Mouse (Mus musculus): ENCODE results near the gene Popdc2. TPM values are rescaled to one million over a fixed set of nuclear protein-coding genes. Genes with fewer than 3 reads are reported as not detected.

Gene Popdc2
- total RNA-seq, 2 experiments from 2014 or later: 675 to 721 TPM

DNA sequence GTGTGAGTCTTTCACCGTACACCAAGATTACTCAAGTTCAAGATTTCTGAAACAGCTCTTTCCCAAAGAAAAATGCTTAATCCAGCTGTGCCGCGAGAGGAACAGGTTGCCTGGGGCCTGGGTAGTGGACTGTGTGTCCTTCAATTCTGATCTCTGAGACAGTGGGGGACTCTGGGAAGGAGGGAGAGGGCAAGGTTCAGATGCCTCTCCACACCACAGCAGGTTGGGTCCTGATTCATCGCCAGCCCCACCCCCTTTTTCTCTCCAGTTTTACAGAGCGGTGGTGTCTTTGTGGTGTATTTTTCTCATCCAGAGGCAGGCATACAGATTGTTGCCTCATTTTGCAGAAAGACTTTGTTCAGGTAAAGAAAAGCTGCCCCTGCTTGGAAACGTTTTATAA lies 36.3 kb downstream of the Popdc2 start:
- DNase-seq: no peak
- intact Hi-C loops (cut with DNase I): loop anchor here (5.0 kb wide), 1 partner anchor 54 kb away; the partner anchor contains the start of gene Adprh

DNA sequence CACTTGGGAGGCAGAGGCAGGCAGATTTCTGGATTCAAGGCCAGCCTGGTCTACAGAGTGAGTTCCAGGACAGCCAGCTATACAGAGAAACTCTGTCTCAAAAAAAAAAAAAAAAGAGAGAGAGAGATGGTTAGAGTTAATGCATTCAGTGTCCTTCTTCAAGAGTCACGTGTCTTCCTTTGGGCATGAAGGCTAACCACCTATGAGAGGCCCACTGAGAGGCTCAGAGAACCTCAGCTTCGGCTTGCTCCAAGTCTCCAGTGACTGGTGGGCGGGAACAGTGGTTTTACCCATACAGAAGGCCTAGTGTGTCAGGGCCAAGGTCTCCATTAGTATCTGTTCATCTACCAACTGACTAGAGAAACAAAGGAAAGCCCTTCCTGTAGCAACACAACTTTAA lies 37.1 kb downstream of the Popdc2 start:
- DNase-seq: no peak
- intact Hi-C loops (cut with DNase I): loop anchor here (5.0 kb wide), 1 partner anchor 53 kb away; the partner anchor contains the start of gene Adprh

DNA sequence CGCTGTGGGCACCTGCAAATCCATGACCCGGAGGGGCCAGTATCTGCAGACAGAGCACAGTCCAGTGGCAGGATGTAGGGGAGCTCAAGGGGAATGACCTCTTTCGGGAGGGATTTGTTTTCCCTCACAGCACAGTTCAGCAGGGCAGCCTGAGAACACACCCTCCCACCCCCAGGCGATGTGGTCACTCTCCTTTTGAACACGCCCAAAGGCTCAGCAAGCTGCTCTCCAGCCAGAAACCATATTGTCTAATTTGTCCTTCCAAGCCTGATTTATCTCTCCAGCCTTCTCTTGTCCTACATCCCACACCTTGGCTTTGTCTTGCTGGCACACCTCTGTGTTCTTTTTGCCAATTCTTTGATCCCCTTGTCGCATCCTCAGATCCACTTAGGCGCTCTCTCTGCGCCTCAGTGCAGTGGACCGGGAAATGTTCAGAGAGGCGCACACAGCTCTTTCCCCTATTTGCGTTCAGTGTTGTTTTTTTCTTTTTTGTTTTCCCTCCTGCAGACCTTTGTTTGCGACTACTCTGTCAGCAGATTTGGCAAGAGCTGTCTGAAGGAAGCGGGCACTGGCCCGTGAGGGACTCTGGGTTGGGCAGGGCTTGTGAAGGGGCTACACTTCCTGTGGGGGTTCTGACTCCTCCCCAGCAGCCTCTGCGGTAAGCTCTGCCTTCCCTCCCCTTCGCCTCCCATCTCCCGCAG lies 37.7 kb downstream of the Popdc2 start:
- DNase-seq: peak; percentile 64 to 66
- intact Hi-C loops (cut with DNase I): loop anchor here (5.0 kb wide), 1 partner anchor 53 kb away; the partner anchor contains the start of gene Adprh

DNA sequence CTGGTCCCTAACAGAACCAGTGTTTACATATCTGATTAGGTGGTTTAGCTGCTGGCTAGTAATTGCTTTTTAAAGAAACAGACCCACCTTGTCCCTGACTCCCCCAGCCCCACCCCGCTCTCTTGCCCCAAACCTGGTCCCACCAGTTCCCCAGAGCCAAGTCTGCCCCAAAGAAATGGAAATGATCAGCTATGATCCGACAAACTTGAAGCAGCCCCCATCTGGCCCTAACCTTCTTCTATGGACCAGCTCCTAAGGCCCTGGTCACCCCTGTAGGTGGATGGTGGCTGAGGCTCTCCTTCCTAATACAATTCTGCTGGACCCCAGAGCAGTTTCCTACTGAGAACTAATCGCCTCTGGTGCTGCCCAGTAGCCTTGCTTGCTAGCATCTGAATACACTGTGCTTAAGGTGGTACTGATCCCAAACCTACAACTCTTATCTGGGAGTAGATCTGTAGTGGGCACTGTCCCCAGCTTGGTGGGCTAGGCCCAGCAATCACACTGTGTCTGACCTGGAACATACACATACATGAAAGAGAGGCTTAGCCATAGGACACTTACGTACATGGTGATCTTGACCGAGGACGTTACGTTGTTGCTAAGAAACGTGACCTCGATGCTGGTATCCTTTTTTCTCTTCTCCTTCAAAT lies 38.4 kb downstream of the Popdc2 start:
- intact Hi-C loops (cut with DNase I): no loop called here
- DNase-seq: no peak

DNA sequence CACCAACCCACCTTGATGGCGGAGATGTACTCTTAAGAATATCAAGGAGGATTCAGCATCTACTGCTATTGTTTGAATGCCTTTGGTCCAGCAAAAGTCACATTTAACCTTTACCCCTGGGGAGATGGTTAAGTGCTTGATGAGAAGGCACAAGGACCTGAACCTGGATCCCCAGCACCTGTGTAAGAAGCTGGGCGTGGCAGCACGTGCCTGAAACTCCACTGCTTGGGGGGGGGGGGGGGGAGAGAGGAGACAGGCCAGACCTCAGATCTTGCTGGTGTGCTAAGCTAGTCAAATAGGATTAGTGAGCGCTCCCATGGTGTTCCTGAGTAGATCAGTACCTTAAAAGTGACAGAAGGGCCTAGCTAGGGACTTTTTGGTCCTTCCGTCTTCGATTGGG lies 39.5 kb downstream of the Popdc2 start:
- no peak for DNase-seq
- intact Hi-C loops (cut with DNase I): no loop called here

DNA sequence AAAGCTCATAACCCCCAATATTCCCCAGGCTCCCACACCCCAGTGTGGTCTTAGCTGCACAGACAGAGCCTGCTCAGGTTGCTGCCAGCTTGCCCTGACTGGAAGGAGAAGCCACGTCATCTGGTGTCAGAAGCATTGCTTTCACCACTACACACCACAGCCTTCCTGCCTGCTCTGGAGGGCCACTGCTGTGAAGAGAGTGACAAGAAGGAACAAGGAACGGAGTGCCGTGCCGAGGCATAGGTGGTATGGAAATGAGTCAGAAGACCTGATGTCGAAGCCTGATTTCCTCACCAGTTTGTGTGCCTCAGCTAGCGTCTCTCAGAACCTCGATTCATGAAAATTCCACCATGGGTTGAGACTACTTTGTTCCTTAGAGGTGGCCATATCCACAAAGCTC lies 41.6 kb downstream of the Popdc2 start:
- DNase-seq: no peak
- intact Hi-C loops (cut with DNase I): no loop called here

DNA sequence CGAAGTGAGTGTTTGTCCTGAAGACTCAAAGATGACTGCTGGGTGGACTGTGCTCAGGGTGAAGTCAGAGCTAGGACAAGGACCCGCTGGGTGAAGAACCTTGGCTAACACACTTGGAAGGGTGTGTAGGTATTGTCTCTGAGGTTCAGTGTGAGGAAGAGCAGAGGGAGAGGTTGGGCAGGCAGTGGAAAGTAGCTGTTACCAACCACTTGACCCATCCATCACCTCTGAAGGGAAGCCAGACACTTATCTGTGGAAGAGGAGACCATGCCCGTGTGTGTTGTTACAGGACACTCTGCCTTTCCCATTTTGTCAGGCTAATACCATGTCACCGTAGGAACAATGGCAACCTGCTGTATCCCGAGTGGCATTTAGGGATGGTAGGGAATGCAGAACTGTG lies 44.3 kb downstream of the Popdc2 start:
- intact Hi-C loops (cut with DNase I): no loop called here
- DNase-seq: no peak

DNA sequence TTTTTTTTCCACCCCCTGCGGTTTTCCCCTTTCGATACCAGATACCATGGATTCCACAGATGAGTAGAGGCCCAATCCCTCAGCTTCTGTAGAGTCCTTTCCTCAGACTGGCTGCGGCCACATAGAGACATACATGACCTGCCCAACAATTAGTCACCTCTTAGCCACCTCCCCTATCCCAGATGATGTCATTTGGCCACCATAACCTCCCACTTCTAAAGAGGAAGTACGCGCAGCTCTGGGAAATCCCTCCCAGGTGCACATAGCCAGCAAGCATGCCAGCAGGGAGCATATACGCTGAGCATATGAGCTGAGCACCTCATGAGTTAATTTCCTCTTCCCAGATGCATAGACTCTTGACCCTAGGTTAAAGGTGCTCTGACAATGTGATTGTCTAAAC lies 44.7 kb downstream of the Popdc2 start:
- intact Hi-C loops (cut with DNase I): no loop called here
- no peak for DNase-seq

DNA sequence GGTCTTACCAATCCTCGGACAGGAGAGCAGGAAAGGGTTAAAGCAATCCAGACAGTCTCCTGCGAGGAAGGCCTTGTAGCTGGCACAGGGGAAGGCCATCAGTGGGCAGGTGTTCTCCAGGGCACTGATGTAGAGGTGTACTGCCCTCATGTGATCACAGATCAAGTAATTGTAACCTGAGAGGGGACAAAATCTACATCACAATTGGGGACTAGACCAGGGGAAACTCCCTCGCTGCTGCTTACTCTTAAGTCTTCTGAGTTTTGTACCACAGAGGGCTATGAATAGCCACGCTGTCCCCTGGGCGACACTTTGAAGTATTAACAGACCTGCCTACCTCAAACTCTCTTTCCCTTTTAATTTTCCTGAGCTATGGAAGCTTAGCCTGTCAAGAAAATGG lies 45.6 kb downstream of the Popdc2 start:
- intact Hi-C loops (cut with DNase I): no loop called here
- no peak for DNase-seq

DNA sequence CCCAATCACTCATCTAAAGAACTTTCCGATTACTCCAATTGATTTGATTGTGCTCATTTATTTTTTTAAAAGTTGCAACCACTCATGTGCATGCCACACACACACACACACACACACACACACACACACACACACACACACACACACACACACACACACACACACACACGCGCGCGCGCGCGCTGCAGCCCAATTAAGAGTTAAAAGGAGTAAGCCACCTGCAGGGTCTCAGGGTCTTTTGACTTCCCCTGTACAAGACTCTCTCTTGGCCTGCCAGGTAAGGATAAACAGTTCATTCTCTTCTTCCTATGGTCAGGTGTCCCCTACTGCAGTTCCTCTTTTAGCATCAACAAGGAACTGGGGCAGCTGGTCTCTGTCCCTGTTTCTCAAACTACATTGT lies 46.4 kb downstream of the Popdc2 start:
- intact Hi-C loops (cut with DNase I): no loop called here
- DNase-seq: no peak

DNA sequence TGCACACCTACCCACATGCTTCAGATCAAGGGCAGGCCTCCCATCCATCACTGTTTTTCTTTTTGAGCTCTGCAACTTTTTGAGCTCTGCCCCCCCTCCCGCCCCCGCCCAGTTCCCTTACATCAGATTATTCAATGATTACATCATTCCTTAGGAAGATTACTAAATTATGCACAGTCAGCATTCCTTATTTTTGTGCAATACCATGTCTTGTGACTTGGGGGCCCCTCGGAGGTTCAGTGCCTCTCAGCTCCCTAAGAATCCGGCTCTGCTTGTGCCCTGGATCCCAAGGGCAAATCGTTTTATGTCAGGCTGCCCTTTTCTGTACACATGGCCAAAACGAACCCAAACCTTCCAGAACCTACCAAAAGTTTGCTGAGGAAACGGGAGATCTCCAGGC lies 52.9 kb downstream of the Popdc2 start:
- intact Hi-C loops (cut with DNase I): no loop called here
- DNase-seq: no peak

DNA sequence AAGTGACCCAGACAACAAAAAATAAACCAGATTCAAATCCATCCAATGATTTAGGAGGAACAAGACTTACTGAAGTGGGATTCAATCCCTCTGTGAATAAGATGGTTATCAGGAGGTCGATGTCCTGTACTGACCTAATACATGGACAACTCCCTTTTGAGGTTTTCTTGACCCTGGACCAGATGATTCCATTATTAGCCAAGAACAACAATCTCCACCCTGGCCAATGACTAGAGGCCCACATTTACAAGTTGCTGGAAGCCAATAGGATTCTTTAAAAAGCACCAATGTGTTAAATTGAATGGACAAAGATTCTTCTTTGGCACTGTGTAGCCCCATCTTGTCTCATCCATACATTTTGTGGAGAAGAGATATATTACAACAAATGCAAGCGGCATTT lies 63.4 kb downstream of the Popdc2 start:
- DNase-seq: no peak

DNA sequence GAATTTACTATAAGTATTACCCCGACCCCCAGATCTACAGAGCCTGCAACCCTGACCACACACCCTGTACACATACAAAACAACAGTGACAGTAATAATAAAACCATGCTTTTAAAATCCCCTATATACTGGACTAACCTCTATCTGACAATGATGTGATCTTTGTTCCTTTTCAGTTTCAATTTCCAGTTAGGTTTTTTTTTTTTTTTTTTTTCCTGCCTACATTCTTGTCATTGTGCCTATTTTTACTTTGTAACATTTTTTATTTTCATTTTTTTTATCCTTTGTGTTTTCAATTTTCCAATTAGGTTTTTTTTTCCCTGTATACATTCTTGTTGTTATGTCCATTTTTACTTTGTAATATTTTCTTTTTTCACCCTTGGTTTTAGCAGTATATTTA lies 63.8 kb downstream of the Popdc2 start:
- DNase-seq: no peak
- intact Hi-C loops (cut with DNase I): no loop called here

More for the DNA sequence above, 63.4 kb downstream of the Popdc2 start:
- intact Hi-C loops (cut with DNase I): no loop called here

Other genes starting within 250 kb of the Popdc2 start
- gene Nr1i2, start 67.4 kb upstream of the Popdc2 start, total RNA-seq (2021): not detected
- not detected for gene Maats1, start 20.1 kb upstream of the Popdc2 start, total RNA-seq (2021)
- 100 to 1,000 TPM; 250 to 263 TPM for gene Cox17, start 15.2 kb upstream of the Popdc2 start, total RNA-seq (2021)
- not detected for gene Gm21987, start 15.2 kb upstream of the Popdc2 start, total RNA-seq (2021)
- 10 to 100 TPM in 1 of 2 experiments, 1 to 10 TPM in 1; 9.8 to 12.1 TPM for gene Pla1a, start 70.9 kb downstream of the Popdc2 start, total RNA-seq (2021)
- gene Adprh, start 90.5 kb downstream of the Popdc2 start, total RNA-seq (2021): 10 to 100 TPM; 32.2 to 33.6 TPM
- under 1 TPM; 0.53 to 0.84 TPM for gene Cd80, start 93.4 kb downstream of the Popdc2 start, total RNA-seq (2021)
- gene Timmdc1, start 160.5 kb downstream of the Popdc2 start, total RNA-seq (2021): 10 to 100 TPM; 54.1 to 59.0 TPM
- gene Poglut1, start 188.0 kb downstream of the Popdc2 start, total RNA-seq (2021): 10 to 100 TPM; 14.0 to 15.5 TPM
- gene Tmem39a, start 196.5 kb downstream of the Popdc2 start, total RNA-seq (2021): 10 to 100 TPM; 24.2 to 30.8 TPM